Mouse (Mus musculus): ENCODE data around the gene Gm10644.
"Not testable (repeated sequence)": the region's sequence is repeated elsewhere in the genome, so short reads cannot be mapped to it uniquely, and the experiment has no call there.

Gene Gm10644

DNA sequence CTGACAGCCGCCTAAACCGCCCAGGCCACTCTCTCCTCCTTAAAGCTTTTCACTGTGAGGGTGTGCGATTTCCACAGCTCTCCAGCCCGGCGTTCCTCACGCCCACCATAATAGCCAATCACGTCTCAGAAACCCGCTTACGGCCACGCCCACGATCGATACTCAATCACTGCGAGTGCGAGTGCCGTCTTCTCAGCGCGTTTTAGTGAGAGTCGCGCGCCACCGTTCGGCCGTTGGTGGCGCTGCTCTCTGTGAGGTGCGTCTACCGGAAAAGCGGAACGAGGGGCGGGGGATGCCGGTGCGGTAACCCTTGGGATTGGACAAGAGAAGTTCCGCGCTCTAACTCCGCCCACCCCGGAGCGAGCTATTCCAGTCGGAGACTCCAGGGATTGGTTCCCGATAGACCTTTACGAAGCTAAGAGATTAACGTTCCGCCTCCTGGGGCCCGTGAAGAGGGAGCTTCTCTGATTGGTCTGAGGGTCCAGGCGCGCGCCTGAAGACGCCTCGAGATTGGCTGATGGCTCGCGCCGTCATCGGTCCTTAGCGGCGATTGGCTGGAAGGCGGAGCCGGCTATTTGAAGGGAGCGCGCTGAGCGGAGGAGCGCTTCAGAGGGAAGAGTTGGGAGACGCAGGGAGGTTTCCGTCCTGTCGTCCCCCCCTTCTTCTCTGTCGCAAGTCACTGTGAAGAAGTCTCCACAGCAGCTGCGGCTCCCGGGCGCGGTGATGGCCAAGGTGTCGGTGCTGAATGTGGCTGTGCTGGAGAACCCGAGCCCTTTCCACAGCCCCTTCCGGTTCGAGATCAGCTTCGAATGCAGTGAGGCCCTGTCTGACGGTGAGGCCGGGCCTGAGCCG lies at the start of gene Gm10644, which contains the start of gene Asf1b:
Gm10644 (minus strand) TSS at position 100 of the 852 bp plus-strand sequence.
Asf1b (plus strand) TSS at position 402 of the 852 bp plus-strand sequence.
- in situ Hi-C loops (cut with MboI, MseI) = no loop called here

DNA sequence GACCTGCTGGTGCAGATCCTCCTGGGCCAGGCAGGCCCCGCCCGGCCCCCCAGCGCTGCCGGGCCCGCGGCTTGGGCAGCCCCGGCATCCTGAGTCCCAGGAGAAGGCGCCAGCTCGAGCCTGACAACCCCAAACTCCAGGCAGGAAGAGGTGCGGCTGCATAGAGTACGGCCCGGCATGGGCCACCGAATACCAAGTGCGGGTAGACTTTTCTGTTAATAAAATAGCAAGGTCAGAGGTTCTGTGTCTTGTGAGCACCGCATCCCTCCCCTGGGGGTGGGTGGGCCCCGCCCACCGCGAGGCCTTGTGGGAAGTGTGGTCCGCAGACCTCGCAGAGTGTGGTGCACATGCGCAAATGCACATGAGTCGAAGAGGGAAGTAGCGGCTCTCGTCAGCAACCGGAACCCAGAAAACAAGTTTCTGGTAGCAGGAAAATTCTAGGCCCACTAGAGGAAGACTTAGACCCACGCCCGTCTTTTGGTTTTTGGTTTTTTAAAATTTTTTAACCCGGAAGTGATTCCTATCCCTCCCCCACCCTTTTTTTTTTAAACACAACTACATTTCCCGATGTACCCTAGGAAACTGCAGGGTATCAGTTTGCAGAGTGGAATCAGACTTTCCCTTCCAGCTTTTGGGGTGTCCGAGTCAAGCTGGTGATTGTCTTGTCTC lies 49.7 kb upstream of the Gm10644 start:
- in situ Hi-C loops (cut with MboI, MseI) = no loop called here

DNA sequence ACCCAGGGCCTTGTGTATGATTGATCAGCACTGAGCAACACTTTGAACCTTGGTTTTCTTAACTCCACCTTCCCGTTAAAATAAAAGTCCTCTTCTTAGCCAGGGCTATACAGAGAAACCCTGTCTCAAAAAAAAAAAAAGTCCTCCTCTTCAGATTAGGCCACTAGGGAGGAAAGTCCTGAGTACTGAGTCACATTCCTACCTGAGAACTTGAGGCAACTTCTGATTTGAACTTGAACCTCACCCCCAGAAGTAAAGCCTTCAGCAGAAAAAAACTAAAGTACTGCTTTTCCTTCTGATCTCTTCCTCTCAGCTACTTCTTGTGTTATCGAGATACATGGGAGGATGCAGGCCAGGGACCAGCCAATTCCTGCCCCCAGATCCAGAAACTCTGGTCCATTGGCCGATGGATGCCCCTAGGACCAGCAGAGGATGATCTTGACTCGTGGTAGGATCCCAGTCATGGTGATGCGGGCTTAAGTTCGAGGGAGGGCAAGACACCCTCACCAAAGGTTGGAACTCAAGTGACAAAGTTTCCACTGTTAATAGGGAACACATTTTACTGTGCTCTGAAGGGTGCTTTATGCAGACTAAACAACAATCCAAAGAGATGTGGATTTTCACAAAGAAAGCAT lies 48.7 kb upstream of the Gm10644 start:
- in situ Hi-C loops (cut with MboI, MseI) = no loop called here

DNA sequence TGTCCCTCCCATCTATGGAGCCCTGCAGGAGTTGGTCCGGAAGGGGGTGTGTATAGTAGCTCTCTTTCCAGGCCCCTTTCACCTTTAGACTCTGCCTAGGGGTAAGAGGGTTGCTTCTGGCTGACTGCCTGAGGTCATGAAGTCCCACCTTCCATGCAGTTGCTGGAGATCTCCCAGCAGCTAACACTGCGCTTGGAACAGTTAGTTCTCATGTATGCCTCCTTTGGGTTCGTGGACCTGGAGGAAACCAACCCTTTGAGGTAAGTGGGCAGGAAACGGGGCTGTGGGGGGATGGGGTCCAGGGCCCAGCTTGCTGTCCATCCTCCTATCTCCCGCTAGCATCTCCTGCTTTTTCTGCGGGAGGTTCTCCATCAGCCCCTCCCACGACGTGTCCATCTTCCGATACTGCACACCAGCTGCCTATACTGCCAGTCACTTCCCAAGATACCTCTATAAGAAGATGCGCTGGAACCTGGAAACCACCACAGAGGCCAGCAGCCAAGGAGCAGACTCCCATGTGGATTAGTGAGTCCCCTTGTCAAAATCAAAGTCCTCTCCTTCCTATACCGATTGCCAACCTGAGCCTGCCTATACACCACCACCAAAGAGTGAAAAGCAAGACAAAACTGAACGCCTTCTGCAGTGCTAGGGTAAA lies 48.1 kb upstream of the Gm10644 start:
- in situ Hi-C loops (cut with MboI, MseI) = no loop called here

DNA sequence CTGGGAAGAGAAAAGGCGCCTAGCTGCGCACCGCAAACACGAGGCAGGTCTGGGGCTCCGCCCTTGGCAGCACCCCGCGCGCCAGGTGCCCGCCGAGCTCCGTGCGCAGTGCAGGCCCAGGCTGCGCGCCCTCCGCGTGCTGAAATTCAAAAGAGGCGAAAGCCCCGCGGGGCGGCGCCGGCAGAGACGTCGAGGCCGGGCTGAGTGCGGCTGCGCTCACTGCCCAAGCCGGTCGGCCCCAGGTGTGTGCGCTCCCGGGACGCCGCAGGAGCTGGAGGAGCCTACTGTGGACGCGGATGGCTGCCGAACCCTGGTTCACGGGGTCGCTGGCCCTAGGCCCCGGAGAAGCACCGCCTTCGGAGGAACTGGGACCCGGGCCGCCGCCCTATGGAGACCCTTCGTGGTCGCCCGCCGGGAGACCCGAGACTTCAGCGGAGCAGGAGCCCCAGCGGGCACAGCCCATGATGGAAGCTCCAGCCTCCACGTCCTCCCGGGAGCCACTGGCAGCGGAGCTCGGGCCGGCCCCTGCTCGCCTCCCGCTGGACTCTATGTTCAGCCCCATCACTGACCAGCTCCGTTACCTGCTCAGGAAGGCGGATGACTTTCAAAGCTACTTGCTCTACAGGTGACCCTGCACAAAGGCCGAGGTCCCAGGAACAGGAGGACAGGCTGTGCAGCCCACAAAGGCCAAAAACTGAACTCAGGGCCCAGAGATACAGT lies 46.4 kb upstream of the Gm10644 start, which contains the start of gene 1700067K01Rik:
1700067K01Rik (plus strand) TSS at position 222 of the 720 bp plus-strand sequence.
- in situ Hi-C loops (cut with MboI, MseI) = no loop called here

DNA sequence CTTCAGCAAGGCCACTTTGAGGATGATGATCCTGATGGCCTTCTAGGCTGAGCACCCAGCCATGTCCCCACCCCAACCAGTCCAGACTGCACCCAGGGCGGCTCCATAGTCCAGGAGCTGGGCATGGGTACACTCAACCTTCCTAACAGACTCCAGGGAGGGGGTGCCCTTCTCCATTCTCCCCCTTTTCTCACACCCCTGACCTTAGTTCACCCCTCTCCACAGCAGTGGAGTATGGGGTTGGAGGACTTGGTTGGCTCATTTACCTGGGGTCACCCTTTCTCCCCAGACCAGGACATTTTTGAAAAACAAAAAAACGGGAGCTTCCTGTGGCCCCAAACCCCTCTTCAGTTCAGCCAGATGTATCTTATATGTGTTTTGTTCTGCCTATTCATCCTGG lies 44.8 kb upstream of the Gm10644 start:
- in situ Hi-C loops (cut with MboI, MseI) = no loop called here

DNA sequence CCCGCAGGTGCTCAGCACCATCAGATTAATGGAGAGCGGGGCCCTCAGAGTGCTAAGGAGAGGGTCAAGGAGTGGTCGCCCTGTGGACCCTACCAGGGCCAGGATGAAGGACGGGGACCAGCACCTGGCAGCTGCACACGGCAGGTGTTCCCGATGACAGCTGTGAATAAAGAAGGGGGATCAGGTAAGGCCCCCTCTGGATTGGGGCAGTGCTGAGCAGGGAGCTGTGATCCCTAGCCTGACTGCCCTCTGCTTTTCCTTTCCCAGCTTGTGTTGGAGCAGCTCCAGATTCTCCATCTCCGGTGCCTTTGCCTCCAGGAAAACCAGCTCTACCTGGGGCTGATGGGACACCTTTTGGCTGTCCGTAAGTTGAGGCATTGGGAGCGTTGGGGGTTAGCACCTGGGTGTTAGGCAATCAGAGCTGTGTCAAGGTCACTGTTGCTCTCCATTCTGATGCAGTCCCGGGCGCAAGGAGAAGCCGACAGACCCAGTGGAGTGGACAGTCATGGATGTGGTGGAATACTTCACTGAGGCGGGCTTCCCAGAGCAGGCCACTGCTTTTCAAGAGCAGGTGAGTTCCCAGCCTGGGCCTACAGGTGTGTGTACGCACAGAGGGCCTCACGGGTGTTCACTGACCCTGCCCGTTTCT lies 44.2 kb upstream of the Gm10644 start:
- in situ Hi-C loops (cut with MboI, MseI) = no loop called here

DNA sequence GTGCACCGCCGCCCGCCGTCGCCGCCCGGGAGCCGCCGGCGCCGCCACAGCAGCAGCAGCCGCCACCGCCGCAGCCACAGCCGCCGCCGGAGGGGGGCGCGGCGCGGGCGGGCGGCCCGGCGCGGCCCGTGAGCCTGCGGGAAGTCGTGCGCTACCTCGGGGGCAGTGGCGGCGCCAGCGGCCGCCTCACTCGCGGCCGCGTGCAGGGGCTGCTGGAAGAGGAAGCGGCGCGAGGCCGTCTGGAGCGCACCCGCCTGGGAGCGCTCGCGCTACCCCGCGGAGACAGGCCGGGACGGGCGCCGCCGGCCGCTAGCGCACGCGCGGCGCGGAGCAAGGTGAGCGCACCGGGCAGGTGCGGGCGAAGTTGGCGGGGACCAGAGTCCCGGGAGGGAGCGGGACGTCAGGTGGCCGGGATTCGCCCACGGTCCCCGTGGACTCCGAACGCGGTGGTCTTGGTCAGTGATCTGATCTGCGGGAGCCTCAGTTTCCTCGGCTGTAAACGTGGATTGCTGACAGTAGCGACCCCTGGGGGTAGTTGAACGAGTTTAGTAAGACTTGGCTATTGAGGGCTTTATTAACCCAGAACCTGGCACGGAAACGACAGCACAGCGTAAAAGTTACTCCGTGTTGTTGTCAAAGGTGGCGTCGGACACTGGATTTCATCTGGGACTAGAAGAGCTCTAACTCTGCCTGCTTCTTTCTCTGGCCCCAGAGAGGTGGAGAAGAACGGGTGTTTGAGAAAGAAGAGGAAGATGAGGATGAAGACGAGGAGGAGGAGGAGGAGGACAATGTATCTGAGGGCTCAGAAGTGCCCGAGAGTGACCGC lies 43.4 kb upstream of the Gm10644 start:
- in situ Hi-C loops (cut with MboI, MseI) = no loop called here

DNA sequence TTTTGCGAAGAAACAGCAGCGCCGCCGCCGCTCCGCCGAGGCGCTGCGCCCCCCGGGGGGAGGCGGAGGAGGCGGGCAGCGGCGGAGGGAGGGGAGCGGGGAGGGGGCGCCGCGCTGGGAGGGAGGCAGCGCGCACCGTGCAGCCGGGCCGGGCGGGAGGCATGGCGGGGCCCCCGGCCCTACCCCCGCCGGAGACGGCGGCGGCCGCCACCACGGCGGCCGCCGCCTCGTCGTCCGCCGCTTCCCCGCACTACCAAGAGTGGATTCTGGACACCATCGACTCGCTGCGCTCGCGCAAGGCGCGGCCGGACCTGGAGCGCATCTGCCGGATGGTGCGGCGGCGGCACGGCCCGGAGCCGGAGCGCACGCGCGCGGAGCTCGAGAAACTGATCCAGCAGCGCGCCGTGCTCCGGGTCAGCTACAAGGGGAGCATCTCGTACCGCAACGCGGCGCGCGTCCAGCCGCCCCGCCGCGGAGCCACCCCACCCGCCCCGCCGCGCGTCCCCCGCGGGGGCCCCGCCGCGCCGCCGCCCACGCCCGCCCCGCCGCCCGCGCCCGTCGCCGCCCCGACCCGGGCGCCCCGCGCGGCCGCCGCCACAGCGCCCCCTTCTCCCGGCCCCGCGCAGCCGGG lies 42.6 kb upstream of the Gm10644 start, which contains the start of gene Samd1:
Samd1 (plus strand) TSS at position 162 of the 631 bp plus-strand sequence.
- in situ Hi-C loops (cut with MboI, MseI) = no loop called here

DNA sequence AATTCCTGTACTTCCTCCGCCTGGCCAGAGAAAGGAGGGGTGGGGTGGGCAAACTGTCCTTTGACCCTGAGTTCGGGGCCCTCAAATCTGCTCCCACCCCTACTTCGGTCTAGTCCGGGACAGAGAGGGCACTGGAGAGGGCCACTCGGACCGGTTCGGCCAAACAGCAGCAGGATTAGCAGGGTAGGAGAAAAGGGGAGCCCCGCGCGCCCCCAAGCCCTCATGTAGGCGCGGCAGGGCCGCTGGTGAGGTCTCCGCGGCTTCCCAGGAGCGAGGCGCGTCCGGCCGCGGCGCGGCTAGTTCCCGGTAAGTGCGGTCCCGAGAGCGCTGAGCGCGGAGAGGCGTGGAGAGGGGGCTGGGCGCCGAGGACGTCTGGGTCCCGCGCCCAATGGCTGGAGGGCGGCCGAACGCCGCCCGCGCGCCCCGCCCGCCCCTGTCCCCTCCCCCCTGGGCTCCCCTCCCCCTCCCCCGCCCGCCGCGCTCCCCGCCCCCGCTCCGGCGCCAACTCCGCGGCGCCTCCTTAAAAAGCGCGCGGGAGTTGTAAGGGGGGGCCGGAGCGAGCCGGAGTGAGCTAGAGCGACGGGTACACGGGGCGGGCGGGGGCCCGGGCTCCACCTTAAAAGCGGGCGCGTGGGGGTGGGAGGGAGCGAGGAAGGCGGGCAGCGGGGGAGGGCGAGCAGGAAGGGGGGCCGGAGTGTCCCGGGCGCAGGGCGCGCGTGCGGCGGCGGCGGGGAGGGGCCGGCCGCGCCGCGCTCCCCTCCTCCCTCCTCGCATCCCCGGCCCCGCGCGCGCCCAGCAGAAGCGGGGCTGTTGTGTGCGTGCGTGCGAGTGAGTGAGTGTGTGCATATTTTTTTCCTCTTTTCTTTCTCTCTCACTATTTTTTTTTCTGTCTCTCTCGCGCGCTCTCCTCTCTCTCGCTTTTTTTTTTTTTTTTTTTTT lies 41.8 kb upstream of the Gm10644 start:
- in situ Hi-C loops (cut with MboI, MseI) = no loop called here

DNA sequence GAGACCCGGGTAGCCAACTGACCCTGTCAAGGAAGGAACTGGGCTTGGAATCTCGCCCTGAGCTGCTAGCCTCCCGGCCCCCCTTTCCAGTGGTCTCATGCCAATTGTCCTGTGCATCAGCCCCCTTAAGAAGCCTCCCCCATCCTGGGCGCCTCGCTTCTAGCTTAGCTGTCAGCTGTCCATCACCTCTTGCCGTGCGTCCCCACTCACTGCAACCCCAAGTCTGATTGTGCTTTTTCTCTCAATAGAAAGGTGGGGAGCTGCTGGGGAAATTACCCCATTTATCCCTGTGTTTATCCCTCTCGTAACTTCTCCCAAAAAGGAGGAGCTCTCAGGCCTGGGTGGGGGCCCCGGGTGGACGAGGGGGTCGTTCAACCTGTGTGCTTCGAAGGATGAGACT lies 41.0 kb upstream of the Gm10644 start:
- in situ Hi-C loops (cut with MboI, MseI) = no loop called here

DNA sequence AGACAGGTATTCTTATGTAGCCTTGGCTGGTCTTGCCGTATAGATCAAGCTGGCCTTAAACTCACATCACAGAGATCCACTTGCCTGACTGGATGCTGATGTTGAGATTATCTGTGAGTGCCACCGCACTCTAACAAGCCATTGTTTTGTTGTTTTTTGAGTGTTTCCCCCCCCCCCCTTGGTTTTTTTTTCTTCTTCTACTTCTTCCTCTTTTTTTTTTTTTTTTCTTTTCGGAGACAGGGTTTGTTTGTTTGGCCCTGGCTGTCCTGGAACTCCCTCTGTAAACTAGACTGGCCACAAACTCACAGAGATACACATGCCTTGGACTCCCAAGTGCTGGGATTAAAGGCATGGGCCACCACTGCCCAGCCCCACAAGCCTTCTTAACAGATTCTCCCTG lies 39.0 kb upstream of the Gm10644 start:
- in situ Hi-C loops (cut with MboI, MseI) = no loop called here

DNA sequence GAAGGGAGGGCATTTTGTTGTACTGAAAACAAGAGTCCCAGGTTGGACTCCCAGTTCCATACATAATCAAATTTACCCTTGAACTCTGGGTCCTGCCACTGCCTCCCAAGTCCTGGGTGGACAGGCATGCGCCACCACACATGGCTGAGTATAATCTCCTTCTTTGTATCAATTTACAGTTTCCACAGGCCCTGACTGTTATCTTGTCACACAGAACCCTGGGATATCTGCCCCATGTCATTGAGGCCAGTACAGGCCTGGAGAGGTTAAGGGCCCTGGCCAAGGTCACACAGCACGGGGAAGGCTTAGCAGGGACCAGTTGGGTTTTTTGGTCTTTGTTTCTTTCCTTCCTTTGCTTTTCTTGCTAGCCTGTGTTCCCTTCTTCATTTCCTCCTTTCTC lies 37.5 kb upstream of the Gm10644 start:
- in situ Hi-C loops (cut with MboI, MseI) = no loop called here

DNA sequence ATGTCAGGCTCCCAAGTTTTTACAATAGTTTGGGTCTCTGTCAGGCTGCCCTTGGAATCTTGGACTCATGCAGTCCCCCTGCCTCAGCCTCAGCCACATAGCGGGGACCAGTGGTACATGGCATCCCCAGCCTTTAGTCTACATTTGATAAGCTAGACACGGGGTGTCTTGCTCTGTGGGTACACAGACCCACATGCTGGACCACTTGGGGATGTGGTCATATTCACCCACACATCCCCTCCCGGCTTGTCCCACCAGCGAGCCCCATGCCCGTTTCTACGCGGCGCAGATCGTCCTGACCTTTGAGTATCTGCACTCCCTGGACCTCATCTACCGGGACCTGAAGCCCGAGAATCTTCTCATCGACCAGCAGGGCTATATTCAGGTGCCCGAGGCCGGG lies 35.2 kb upstream of the Gm10644 start:
- in situ Hi-C loops (cut with MboI, MseI) = no loop called here

DNA sequence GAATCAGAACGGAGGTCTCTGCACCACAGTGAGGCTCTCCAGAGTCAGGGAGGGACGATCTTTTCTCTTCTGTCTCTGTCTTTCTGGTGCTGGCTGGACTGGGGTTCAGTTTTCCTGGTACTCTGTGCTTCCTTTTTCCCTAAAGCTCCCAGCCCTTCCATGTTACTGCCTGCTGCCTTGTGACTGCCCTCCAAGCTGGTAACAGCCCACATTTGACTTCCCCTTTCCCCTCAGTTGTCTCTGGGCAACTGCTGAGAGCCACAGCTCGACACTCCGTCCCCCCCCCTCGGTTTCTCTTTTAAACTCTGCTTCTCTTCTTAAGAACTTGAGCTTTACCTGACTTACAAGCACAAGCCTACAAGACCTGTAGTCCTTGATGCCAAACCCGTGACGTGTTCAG lies 34.2 kb upstream of the Gm10644 start:
- in situ Hi-C loops (cut with MboI, MseI) = no loop called here

DNA sequence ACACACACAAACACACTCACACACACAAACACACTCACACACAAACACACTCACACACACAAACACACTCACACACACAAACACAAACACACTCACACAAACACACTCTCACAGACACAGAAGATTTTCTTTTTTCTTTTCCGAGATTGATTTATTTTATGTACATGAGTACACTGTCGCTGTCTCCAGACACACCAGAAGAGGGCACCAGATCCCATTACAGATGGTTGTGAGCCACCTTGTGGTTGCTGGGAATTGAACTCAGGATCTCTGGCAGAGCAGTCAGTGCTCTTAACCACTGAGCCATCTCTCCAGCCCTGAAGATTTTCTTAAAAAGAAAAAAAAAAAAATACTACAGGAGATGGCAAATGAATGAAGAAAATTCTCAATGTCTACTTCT lies 28.2 kb upstream of the Gm10644 start:
- in situ Hi-C loops (cut with MboI, MseI) = not testable (repeated sequence)

DNA sequence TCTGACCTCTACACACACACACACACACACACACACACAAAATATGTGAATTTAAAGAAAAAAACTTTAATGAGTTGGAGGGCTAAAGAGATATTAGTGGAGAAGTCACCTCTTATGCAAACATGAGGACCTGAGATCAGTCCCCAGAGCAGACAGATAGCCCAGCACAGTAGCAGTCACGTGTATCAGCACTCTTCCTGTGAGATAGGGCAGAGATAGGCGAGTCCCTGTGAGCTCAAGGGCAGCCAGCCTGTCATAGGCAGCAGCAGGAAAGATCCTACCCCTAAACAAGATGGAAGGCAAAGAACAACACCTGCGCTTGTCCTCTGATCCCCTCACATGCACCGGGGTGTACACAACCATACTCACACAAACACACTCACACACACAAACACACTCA lies 27.4 kb upstream of the Gm10644 start:
- in situ Hi-C loops (cut with MboI, MseI) = no loop called here

DNA sequence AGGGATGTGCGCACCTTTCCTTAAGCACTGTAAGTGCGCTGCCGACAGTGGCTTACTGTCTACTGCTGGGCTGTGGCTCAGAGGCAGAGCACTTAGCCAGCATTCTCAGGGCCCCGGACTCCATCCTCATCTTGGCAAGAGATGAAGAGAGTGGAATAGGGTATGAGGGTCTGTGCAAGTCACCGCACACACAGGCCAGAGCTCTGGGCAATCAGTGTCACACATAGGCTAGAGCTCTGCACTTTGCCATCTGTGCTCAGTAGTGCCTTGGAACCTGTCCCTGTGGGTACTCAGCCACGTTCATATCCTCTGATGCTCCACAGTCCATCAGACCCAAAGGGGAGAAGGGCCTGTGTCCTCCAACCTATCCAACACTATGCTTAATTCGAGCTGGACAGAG lies 26.5 kb upstream of the Gm10644 start:
- in situ Hi-C loops (cut with MboI, MseI) = no loop called here

Measured in T-helper 2 cell (primary cell).